Mouse (Mus musculus): ENCODE results near the gene Slc7a15. TPM values are rescaled to one million over a fixed set of nuclear protein-coding genes. Genes with fewer than 3 reads are reported as not detected.

The Slc7a15 gene
- polyA plus RNA-seq, 1 experiment from 2014 or later: not detected

GRCm38 (mm10) chr12:8545066-8545610, 53.7 kb downstream of the Slc7a15 start:
- H3K9me3 ChIP-seq (ENCODE audit: control insufficient read depth, low read length): no peaks in the 10 kb centered on the region
- no peaks in the 10 kb centered on the region for H3K27me3 ChIP-seq (ENCODE audit: control insufficient read depth, insufficient read depth, low read length)
- no peak overlapping the region for H3K4me2 ChIP-seq (ENCODE audit: low read depth, low read length, severe bottlenecking)
- H3K36me3 ChIP-seq (ENCODE audit: control insufficient read depth, insufficient read depth, low read length): no peaks in the 10 kb centered on the region
- WGBS: 82% methylated on average over 5 of the region's 5 CpGs
- DNase-seq (ENCODE audit: low spot score) (no peak), ATAC-seq (replicated peaks; ENCODE audit: low FRiP score) (no peak)
- H3K4me1 ChIP-seq (replicated peaks; ENCODE audit: control insufficient read depth, insufficient read depth, low read length): no peaks in the 10 kb centered on the region
- H3K27ac ChIP-seq (ENCODE audit: low read depth, low read length): no peak overlapping the region
- H3K9ac ChIP-seq (ENCODE audit: low read length): no peak overlapping the region
- H3K4me3 ChIP-seq (ENCODE audit: low read depth, low read length): no peak overlapping the region

- H3K27me3 ChIP-seq (ENCODE audit: control insufficient read depth, insufficient read depth, low read length): no peaks in the 10 kb centered on the region
- WGBS: 90% methylated on average over 4 of the region's 4 CpGs
Observed at GRCm38 (mm10) chr12:8542371-8542770, 56.5 kb downstream of the Slc7a15 start.

GRCm38 (mm10) chr12:8539471-8539870, 59.4 kb downstream of the Slc7a15 start:
- Histone ChIP-seq H3K9me3 (ENCODE audit: control insufficient read depth, low read length) (no peaks in the 10 kb centered on the region), H3K4me3 (ENCODE audit: low read depth, low read length) (no peak overlapping the region)
- 86% methylated on average over 13 of the region's 13 CpGs for WGBS

More at GRCm38 (mm10) chr12:8542371-8542770, 56.5 kb downstream of the Slc7a15 start:
- DNase-seq (ENCODE audit: low spot score) (no peak), ATAC-seq (replicated peaks; ENCODE audit: low FRiP score) (no peak)
- Histone ChIP-seq H3K36me3 (ENCODE audit: control insufficient read depth, insufficient read depth, low read length) (no peaks in the 10 kb centered on the region), H3K9ac (ENCODE audit: low read length) (no peak overlapping the region), H3K4me3 (ENCODE audit: low read depth, low read length) (no peak overlapping the region), H3K27ac (ENCODE audit: low read depth, low read length) (no peak overlapping the region), H3K4me2 (ENCODE audit: low read depth, low read length, severe bottlenecking) (no peak overlapping the region), H3K9me3 (ENCODE audit: control insufficient read depth, low read length) (no peaks in the 10 kb centered on the region), H3K4me1 (replicated peaks; ENCODE audit: control insufficient read depth, insufficient read depth, low read length) (no peaks in the 10 kb centered on the region)

GRCm38 (mm10) chr12:8537291-8537690, 61.6 kb downstream of the Slc7a15 start:
- H3K36me3 ChIP-seq (ENCODE audit: control insufficient read depth, insufficient read depth, low read length): no peaks in the 10 kb centered on the region

More at GRCm38 (mm10) chr12:8539471-8539870, 59.4 kb downstream of the Slc7a15 start:
- Histone ChIP-seq H3K27ac (ENCODE audit: low read depth, low read length) (no peak overlapping the region), H3K4me2 (ENCODE audit: low read depth, low read length, severe bottlenecking) (no peak overlapping the region), H3K27me3 (ENCODE audit: control insufficient read depth, insufficient read depth, low read length) (no peaks in the 10 kb centered on the region), H3K9ac (ENCODE audit: low read length) (no peak overlapping the region), H3K36me3 (ENCODE audit: control insufficient read depth, insufficient read depth, low read length) (no peaks in the 10 kb centered on the region), H3K4me1 (replicated peaks; ENCODE audit: control insufficient read depth, insufficient read depth, low read length) (no peaks in the 10 kb centered on the region)
- DNase-seq (ENCODE audit: low spot score) (no peak), ATAC-seq (replicated peaks; ENCODE audit: low FRiP score) (no peak)

GRCm38 (mm10) chr12:8536221-8536965, 62.5 kb downstream of the Slc7a15 start:
- DNase-seq (ENCODE audit: low spot score) (no peak), ATAC-seq (replicated peaks; ENCODE audit: low FRiP score) (no peak)
- H3K4me3 ChIP-seq (ENCODE audit: low read depth, low read length): no peak overlapping the region
- H3K9me3 ChIP-seq (ENCODE audit: control insufficient read depth, low read length): no peaks in the 10 kb centered on the region
- WGBS: 77% methylated on average over 9 of the region's 9 CpGs
- H3K27me3 ChIP-seq (ENCODE audit: control insufficient read depth, insufficient read depth, low read length): no peaks in the 10 kb centered on the region
- no peak overlapping the region for H3K27ac ChIP-seq (ENCODE audit: low read depth, low read length)
- no peaks in the 10 kb centered on the region for H3K4me1 ChIP-seq (replicated peaks; ENCODE audit: control insufficient read depth, insufficient read depth, low read length)
- H3K4me2 ChIP-seq (ENCODE audit: low read depth, low read length, severe bottlenecking): no peak overlapping the region
- no peak overlapping the region for H3K9ac ChIP-seq (ENCODE audit: low read length)
- no peaks in the 10 kb centered on the region for H3K36me3 ChIP-seq (ENCODE audit: control insufficient read depth, insufficient read depth, low read length)

More at GRCm38 (mm10) chr12:8537291-8537690, 61.6 kb downstream of the Slc7a15 start:
- no peak overlapping the region for H3K9ac ChIP-seq (ENCODE audit: low read length)
- DNase-seq (ENCODE audit: low spot score) (no peak), ATAC-seq (replicated peaks; ENCODE audit: low FRiP score) (no peak)
- no peak overlapping the region for H3K27ac ChIP-seq (ENCODE audit: low read depth, low read length)
- no peaks in the 10 kb centered on the region for H3K27me3 ChIP-seq (ENCODE audit: control insufficient read depth, insufficient read depth, low read length)
- no peaks in the 10 kb centered on the region for H3K9me3 ChIP-seq (ENCODE audit: control insufficient read depth, low read length)
- H3K4me3 ChIP-seq (ENCODE audit: low read depth, low read length): no peak overlapping the region
- H3K4me1 ChIP-seq (replicated peaks; ENCODE audit: control insufficient read depth, insufficient read depth, low read length): no peaks in the 10 kb centered on the region
- WGBS: 89% methylated on average over 5 of the region's 5 CpGs
- H3K4me2 ChIP-seq (ENCODE audit: low read depth, low read length, severe bottlenecking): no peak overlapping the region

GRCm38 (mm10) chr12:8535596-8535995, 63.3 kb downstream of the Slc7a15 start:
- H3K9me3 ChIP-seq (ENCODE audit: control insufficient read depth, low read length): no peaks in the 10 kb centered on the region
- 85% methylated on average over 7 of the region's 7 CpGs for WGBS

GRCm38 (mm10) chr12:8534915-8535314, 64.0 kb downstream of the Slc7a15 start:
- 79% methylated on average over 1 of the region's 1 CpGs for WGBS
- Histone ChIP-seq H3K4me3 (ENCODE audit: low read depth, low read length) (no peak overlapping the region), H3K36me3 (ENCODE audit: control insufficient read depth, insufficient read depth, low read length) (no peaks in the 10 kb centered on the region), H3K27me3 (ENCODE audit: control insufficient read depth, insufficient read depth, low read length) (no peaks in the 10 kb centered on the region), H3K9me3 (ENCODE audit: control insufficient read depth, low read length) (no peaks in the 10 kb centered on the region), H3K4me1 (replicated peaks; ENCODE audit: control insufficient read depth, insufficient read depth, low read length) (no peaks in the 10 kb centered on the region), H3K9ac (ENCODE audit: low read length) (no peak overlapping the region), H3K4me2 (ENCODE audit: low read depth, low read length, severe bottlenecking) (no peak overlapping the region), H3K27ac (ENCODE audit: low read depth, low read length) (no peak overlapping the region)
- DNase-seq (ENCODE audit: low spot score) (no peak), ATAC-seq (replicated peaks; ENCODE audit: low FRiP score) (no peak)

More at GRCm38 (mm10) chr12:8535596-8535995, 63.3 kb downstream of the Slc7a15 start:
- H3K9ac ChIP-seq (ENCODE audit: low read length): no peak overlapping the region
- ATAC-seq (replicated peaks; ENCODE audit: low FRiP score): no peak
- no peak overlapping the region for H3K27ac ChIP-seq (ENCODE audit: low read depth, low read length)
- no peak for DNase-seq (ENCODE audit: low spot score)
- no peak overlapping the region for H3K4me2 ChIP-seq (ENCODE audit: low read depth, low read length, severe bottlenecking)
- H3K27me3 ChIP-seq (ENCODE audit: control insufficient read depth, insufficient read depth, low read length): no peaks in the 10 kb centered on the region
- H3K36me3 ChIP-seq (ENCODE audit: control insufficient read depth, insufficient read depth, low read length): no peaks in the 10 kb centered on the region
- H3K4me3 ChIP-seq (ENCODE audit: low read depth, low read length): no peak overlapping the region
- H3K4me1 ChIP-seq (replicated peaks; ENCODE audit: control insufficient read depth, insufficient read depth, low read length): no peaks in the 10 kb centered on the region

GRCm38 (mm10) chr12:8527770-8528169, 71.1 kb downstream of the Slc7a15 start:
- no peak for ATAC-seq (replicated peaks; ENCODE audit: low FRiP score)
- Histone ChIP-seq H3K9ac (ENCODE audit: low read length) (no peak overlapping the region), H3K4me2 (ENCODE audit: low read depth, low read length, severe bottlenecking) (no peak overlapping the region), H3K4me1 (replicated peaks; ENCODE audit: control insufficient read depth, insufficient read depth, low read length) (no peaks in the 10 kb centered on the region), H3K9me3 (ENCODE audit: control insufficient read depth, low read length) (no peaks in the 10 kb centered on the region), H3K36me3 (ENCODE audit: control insufficient read depth, insufficient read depth, low read length) (no peaks in the 10 kb centered on the region), H3K4me3 (ENCODE audit: low read depth, low read length) (no peak overlapping the region), H3K27ac (ENCODE audit: low read depth, low read length) (no peak overlapping the region), H3K27me3 (ENCODE audit: control insufficient read depth, insufficient read depth, low read length) (no peaks in the 10 kb centered on the region)
- 85% methylated on average over 5 of the region's 5 CpGs for WGBS
- DNase-seq (ENCODE audit: low spot score): no peak

- 71% methylated on average over 1 of the region's 1 CpGs for WGBS
- Histone ChIP-seq H3K9ac (ENCODE audit: low read length) (no peak overlapping the region), H3K27me3 (ENCODE audit: control insufficient read depth, insufficient read depth, low read length) (no peaks in the 10 kb centered on the region), H3K4me2 (ENCODE audit: low read depth, low read length, severe bottlenecking) (no peak overlapping the region), H3K9me3 (ENCODE audit: control insufficient read depth, low read length) (no peaks in the 10 kb centered on the region), H3K36me3 (ENCODE audit: control insufficient read depth, insufficient read depth, low read length) (no peaks in the 10 kb centered on the region), H3K4me3 (ENCODE audit: low read depth, low read length) (no peak overlapping the region), H3K27ac (ENCODE audit: low read depth, low read length) (no peak overlapping the region), H3K4me1 (replicated peaks; ENCODE audit: control insufficient read depth, insufficient read depth, low read length) (no peaks in the 10 kb centered on the region)
- ATAC-seq (replicated peaks; ENCODE audit: low FRiP score) (no peak), DNase-seq (ENCODE audit: low spot score) (no peak)
Observed at GRCm38 (mm10) chr12:8527175-8527574, 71.7 kb downstream of the Slc7a15 start.
